Mouse (Mus musculus) forelimb bud, embryonic 11.5 days (tissue): ENCODE results near the gene Olfm2.
"Not testable (repeated sequence)": the region's sequence is repeated elsewhere in the genome, so short reads cannot be mapped to it uniquely, and the experiment has no call there.

ENCODE experiments used
- DNase-seq: peaks from one replicate; pipeline ENCODE4 v3.0.0-alpha.2; 2012; ENCODE audit warnings: low read depth, low spot score

Olfm2 gene

DNA sequence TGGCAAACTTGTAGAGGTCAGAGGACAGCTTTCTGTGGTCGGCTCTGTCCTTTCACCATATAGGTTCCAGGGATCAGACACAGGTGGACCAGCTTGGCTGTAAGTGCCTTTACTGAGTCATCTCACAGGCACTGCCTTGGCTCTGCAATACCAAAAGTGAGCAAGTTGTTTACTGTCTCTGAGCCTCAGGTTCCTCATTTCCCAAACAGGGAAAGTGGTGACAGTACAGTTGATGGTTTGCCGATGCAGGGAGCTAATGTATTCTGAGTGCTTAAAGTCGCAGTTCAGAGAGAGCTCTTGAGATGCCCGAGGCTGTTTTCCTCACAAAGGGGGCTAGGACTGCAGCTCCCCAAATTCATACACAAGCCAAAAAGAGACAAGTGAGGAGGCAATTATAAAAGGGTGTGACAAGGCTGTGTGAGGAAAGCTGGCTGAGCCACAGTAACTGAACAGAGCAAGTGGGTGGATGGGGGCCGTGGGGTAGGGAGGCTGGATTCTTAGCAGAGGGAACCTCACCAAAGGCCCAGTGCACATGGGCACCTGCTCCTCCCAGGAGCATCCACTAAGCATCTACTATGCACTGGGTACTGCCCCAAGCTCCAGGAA, 49.9 kb downstream of the Olfm2 start:
- no peak for DNase-seq

DNA sequence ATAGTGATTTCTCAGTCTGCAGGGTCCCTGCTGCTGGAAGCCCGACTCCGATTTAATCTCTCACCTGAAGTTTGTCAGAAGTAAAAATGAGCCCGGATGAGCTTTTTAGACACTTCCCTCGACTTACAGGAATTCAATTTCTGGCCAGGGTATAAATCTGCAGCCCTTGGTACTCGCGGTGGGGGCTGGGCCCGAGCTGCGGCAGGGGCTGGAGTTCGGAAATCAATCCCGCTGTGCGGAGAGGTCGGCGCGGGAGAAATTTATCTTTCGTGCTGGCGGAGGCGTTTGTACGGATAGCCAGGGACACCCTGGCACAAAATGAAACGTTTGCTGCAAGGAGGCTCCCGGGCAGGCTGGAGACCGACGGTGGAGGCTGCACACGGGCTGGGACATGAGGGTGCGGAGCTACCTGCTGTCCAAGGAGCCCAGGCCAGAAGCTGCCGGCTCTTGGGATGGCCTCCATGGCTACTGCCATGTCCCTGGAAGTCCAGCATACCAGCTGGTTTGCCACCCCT, 51.4 kb downstream of the Olfm2 start:
- DNase-seq: no peak

DNA sequence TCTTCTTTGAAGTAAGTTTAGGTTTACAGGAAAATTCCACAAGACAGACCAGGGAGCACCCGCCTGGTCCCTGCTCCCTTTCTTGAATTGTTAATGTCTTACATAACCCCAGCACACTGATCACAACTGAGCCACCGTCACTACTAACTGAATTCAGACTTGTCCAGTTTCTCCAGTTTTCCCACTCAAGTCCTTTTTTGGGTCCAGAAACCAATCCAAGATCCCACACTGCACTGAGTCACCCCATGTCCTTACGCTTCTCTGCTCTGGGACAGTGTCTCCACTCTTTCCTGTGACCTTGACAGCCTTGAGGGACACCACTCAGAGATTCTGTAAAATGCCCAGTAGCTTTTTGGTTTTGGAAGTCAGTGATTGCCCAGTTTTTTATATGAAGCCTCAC, 53.3 kb downstream of the Olfm2 start:
- DNase-seq: no peak

DNA sequence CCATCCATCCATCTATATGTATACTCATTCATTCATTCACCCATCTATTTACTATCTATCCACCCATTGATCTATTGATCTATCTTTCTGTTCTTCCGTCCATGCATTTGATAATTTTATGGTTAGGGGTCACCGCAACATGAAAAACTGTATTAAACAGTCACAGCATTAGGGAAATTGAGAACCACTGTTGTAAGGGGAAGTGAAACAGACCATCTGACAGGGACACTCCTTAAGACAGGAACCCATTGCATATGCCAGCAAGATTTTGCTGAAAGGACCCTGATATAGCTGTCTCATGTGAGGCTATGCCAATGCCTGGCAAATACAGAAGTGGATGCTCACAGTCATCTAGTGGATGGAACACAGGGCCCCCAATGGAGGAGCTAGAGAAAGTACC, 55.7 kb downstream of the Olfm2 start:
- DNase-seq: not testable (repeated sequence)

DNA sequence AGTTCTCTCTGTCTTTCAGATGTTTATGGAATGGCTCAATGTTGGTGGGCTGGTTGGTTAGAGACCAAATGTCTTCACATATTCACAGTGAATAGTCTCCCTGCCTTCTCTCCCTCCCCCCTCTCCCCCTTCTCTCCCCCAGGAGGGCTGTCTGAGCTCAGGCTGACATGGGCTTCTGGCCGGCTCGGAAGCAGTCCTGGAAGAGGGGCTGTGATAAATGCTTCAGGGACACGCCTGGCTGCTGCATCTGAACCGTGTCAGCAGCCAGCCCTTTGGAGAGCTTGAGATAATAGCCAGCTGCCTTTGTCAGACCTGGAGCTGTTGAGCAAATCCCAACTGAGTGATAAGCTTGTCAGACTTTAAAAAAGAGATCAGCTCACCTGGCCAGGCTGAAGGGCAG, 56.2 kb downstream of the Olfm2 start:
- no peak for DNase-seq

DNA sequence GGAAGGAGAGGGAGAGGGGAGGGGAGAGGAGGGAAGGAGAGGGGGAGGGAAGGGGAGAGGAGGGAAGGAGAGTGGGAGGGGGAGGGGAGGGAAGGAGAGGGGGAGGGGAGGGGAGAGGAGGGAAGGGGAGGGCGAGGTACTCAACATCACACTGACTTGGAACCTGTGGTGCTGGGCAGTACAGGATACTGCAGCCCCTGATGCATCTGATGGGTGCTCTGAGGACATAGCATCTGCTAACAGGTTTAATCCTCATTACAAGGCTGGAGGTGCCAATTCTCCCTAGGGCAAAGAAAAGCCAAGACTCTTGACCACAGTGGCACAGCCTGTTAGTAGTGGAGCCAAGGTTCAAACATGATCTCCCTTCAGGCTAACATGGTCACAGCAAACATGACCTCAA, 56.7 kb downstream of the Olfm2 start:
- DNase-seq: no peak

DNA sequence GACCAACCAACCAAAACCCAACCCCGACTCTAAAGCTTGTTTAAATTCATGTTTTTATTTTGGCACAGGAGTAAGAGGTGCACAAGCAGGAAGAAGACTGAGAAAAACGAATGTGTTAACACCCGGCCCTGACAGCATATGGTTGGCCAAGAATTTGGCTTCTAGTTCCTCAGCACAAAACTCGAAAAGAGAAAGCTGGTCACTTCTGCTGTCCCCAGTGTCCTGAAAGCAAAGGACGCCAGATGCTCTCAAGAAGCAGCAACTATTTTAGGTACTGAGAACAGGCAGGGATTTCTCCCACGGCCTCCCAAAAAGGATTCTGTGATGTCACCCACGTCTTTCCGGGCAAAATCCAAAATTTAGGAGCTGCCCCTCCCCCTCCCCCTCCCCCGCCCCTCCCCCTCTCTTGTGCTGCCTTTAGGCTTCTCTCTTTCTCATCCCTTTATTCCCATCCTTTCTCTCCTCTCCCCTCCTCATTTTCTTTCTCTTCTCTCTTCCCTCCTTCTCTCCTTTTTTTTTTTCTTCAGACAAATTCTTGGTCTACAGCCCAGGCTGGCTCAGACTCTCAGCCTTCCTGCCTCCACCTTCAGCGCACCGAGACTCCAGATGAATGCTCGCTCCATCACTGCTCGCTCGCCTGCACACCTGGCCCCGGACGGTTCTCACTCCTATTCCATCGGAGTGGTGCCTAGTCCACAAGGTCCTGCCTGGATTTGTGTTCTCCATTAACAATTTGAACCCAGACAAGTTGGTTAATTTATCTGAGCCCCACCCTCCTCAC, 60.9 kb downstream of the Olfm2 start:
- DNase-seq: no peak

DNA sequence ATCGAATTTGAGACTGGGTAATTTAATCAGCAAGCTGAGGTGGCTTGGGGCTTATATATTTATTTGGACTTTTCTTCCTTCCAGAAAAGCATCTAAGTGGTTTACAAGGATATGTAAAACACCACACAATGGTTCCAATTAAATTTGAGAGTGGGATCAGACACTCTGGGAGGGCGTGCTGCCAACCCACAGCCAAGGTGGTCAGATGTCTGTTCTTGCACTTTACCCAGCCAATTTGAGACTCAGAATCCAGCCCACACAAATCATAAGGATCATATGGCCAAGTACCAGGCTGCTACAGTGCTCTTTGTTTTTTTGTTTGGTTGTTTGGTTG, 63.8 kb downstream of the Olfm2 start:
- no peak for DNase-seq

DNA sequence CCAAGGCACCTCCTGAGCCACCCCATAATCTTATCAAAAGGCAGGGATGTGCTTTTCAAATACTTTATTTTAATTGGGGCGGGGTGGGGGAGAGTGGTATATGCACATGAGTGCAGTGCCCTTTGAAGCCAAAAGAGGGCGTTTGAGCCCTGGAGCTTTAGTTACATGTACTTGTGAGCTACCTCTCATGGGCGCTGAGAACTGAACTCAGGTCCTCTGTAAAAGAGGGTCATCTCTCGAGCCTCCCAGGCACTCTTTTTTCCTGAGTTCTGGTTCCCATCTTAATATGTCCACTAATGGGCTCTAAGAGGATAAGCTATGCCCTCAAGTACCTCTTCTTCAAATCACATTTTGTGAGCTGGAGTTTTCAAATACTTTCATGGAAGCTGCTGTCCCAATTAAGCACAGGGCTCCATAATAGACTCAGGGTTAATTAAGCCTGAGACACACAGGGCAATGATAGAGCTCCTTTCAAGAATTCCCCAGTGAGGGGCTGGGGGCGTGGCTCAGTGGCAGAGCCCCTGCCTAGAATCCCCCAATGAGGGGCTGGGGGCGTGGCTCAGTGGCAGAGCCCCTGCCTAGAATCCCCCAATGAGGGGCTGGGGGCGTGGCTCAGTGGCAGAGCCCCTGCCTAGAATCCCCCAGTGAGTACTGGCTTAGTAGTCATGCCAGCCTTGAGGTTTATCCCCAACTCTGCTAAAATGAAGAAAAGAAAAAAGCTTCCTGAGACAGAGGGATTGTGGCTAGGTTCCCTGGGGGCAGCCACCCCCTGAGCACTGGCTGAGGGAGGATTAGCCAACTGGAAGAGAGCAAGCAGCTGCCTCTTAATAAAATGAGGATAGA, 64.4 kb downstream of the Olfm2 start:
- no peak for DNase-seq

DNA sequence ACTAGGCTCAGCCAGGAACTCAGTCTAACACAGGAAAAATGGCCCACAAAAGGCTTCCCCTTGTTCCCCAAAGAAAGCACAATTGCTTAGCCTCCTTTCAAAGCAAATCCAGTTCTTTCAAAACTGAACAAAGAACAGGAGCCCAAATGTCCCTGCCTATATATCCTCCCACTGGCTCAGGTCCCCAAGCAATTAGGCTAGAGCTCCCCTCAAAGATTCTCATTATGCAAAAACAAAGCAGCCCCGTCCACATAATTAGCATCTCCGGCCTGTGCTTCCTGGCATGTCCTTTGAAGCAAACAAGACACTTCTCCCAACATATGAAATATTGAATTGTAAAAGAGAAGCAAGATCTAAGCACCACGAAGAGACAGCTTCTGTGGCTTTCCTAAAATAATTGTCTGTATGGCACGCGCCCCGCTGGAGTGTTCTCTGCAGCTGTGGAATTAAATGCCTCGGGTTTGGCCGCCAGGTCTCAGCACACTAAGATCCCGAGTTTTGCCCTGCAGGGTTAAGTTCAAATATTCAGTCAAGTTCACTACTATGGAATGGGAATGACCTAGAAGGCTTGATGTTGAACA, 65.7 kb downstream of the Olfm2 start:
- DNase-seq: no peak

DNA sequence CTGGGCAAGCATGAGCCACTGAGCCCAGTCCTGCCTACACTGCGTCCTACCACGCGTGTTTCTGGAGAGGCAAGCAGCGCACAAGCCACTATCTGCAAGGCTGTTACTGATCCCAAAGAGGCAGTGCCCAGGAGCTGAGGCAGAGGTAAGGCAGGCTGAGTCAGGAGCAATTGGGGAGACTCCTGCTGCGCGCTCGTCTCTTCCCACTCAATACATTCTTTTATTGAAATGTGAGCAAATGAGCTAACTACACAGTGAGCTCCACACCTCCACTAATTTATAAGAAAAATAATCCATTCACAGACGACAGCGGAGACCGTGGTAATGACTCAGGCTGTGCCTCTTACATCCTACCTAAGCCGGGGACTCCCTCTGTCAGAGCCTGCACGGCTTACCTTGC, 68.3 kb downstream of the Olfm2 start:
- DNase-seq: no peak

DNA sequence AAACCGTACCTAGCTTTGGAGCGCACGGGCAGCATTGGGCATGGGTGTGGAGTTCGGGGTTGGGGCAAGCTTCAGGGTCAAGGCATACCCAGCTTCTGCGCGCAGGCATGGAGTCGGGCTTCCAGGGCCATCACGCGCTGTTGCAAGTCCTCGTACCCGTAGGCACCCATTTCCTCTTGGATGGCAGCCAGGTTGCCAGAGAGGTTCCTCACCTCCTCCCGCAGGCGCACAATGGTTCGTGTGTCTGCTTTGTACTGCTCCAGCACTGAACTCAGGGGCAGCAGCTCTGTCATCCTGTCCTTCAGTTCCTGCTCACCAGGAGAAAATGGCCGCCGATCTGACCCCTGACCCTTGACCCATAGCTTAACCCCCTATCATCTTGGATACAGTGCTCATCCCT, 74.1 kb downstream of the Olfm2 start:
- DNase-seq: no peak

DNA sequence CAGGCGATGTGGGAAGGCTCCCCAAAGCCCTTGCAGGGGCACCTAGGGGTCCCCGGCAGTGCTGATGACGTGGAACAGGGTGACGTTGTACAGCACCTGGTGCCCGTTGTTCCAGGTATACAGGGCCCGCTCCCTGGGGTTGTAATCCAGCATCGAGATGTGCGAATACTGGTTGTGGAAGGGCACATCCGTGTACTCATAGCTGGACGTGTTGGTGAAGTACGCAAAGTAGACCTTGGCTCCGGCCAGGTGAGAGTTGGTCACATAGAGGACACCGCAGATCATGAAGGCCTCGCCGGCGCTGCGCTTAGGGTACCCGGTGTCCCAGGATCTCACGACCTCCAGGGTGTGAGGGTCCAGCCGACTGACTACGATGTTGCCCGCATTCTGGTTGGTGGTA, 78.1 kb downstream of the Olfm2 start:
- no peak for DNase-seq

DNA sequence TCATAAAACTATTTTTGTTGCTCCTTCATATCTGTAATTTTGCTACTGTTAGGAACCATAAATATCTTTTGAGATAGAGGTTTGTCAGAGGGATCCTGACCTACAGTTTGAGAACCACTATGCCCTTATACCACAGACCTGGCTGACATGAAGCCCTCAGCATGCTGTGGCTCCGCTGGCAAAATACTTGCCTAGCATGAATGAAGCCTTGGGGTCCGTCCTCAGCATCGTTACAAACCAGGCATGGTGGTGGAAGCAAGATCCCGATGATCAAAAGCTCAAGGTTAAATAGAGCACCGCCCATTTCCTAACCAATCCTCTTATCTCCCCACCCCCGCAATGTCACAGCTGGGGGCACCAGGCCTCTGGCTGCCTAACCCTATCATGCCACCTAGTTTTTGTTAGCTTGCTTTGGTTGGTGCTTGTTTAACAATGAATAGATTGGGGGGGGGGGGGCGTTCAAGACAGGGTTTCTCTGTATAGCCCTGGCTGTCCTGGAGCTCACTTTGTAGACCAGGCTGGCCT, 79.6 kb downstream of the Olfm2 start:
- no peak for DNase-seq

DNA sequence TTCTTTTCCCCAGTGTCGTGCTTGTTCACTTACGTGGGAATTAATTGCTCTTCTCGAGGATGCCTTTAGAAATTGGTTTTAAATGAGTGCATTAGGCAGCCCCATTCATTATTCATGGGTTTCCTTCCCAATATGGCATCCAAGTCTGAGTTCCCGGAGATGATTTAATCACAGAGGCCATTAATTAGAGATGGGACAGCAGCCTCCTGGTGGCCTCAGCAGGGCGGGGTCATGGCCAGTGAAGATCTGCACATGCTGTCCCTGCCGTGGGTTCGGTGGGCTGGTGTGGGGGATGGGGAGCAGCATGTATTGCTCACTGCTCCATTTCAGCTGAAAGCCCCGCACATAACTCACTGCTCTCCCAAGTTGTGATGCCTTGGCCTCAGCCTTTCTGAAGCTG, 80.2 kb downstream of the Olfm2 start:
- no peak for DNase-seq

DNA sequence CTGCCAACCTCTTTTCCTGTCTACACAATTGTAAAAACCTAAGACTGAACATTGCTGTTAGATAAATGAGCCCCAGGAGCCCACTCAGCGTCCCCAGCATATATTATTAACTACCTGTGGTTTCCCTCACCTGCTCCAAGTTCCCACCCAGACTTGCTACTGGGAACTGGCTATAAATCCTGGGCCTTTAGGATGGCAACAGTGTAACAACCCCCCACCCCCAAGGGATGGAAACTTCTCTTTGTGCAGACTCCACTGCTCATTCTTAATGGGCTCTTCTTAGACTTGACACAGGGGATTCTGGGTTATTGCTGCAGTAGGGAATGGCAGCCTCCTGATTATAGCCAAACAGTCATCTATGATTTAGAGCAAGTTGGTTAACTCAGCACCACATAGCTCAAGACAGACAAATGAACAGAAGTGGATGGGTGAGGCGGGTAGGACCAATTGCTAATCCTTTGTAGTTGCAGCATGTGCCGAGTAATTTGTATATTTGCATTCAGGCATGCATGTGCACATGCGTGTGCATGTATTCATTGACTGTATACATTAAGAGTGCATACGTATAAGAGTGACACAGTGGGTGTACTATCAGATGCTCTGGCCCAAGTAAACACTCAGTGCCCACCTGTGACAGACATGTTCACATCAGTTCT, 81.0 kb downstream of the Olfm2 start:
- no peak for DNase-seq

DNA sequence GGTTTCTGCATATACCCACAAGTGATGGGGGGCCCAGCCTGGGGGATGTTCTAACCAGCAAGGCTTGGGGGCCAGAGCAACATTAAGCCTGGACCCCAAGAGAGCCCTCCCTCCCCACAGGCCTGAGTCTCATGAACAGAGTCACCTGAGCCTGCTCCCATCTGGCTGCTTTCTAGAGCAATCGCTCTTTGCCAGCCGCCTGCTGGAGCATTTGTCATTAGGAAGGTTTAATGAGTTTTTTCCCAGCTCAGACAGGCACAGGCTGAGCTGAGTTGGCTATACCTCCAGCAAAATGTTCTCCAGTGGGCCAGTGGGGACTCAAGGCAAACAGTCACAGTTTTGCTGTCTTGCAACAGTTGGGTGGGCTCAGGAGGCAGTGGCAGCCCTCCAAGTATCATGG, 81.8 kb downstream of the Olfm2 start:
- no peak for DNase-seq

DNA sequence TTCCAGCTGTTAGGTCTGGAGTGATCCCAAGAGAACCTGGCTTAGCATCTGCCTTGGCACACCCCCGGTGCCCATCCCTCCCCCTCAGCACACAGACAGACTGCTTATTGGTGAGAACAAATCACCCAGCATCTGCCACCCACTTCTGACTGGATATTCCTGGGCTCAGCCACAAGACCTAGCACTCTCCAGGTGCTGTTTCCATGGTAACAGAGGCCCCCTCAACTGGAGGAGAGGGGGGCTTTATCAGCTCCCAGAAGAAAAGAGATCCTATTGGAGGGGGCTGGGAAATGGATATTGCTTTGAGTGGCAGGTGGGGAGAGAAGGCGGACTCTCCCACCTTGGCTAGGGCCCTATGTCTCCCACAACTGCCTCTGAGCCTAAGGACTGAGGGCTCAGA, 82.2 kb downstream of the Olfm2 start:
- no peak for DNase-seq

DNA sequence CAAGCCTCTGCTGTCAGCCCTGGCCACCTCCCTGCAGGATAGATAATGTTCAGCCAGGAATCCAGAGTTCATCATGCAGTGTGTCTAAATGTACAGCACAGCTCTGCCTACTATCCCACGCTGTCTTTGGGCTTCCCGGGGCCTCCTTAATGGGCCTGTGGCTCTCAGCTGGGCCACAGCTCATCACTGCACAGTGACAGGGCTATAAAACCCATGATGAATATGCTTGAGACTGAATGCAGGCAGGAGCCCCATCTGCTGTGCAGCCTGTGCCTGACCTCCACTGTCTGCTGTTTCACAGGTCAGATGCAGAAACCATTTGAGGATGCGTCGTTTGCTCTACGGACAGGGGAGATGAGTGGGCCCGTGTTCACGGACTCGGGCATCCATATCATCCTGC, 83.3 kb downstream of the Olfm2 start:
- DNase-seq: no peak

DNA sequence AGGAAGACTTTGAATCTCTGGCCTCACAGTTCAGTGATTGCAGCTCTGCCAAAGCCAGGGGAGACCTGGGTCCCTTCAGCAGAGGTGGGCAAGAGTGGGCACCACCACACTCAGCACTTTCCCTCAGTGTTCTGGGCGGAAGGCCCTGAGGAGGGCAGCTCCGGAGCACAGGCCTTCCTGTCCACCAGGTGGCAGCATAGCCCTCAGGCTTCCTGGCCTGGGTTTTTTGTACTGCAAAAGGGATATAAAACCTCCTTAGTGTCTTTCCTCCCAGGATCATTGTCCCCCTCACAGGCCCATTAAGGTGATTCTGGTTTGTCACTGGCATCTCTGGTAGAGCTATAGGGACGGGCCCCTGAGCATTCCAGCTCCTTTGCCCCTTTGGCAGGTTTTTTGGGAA, 83.8 kb downstream of the Olfm2 start:
- DNase-seq: peak; percentile 62

DNA sequence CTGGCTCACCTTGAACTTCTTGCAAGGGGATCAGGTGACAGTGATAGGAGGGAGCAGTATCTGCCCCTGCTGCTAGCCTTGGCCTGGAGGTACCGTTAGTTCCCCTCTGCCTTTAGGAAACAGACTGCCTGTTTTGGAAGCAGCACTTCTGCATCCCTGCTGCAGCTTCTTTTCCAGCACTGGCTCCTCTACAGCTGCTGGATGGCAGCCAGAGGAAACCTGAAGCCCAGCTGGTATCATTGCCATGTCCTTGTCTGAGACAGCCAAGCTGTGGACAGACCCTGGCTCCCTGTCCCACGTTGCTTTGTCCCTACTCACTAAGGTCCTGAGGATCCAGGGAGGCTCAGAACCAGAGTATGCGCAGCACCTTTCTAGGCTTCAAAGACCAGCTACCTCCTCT, 88.6 kb downstream of the Olfm2 start:
- DNase-seq: no peak

DNA sequence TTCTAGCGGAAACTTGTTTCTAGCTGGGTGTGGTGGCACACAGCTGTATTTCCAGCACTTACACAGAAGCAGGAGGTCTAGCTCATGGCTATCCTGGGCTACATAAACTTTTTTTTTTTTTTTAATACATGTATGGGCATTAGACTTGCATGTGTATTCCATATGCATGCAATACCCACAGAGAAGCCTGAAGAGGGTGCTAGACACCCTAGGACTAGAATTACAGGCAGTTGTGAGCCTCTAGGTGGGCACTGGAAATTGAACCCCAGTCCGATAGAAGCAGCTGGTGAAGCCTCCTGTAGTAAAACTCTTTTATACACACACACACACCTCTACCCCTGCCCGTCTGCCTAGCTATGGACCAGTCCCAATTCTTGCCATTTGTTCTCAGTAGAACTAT, 92.3 kb downstream of the Olfm2 start:
- DNase-seq: no peak
